Mouse (Mus musculus) G1E (cell line): ENCODE results near the gene Lsamp. TPM values are rescaled to one million over a fixed set of nuclear protein-coding genes. Genes with fewer than 3 reads are reported as not detected.

Source experiments
- ATAC-seq: 2 replicates; pipeline ENCODE4 v1.8.0; 2016; ENCODE audit warnings: mild to moderate bottlenecking; ENCODE audit not compliant: insufficient number of reproducible peaks, poor library complexity, low FRiP score, severe bottlenecking; ENCODE audit errors: extremely low read depth
- DNase-seq: peaks from one replicate; pipeline ENCODE4 v3.0.0; 2012; ENCODE audit warnings: low spot score
- H3K27me3 ChIP-seq: 2 replicates; pipeline ENCODE4 v1.6.1; 2012; ENCODE audit warnings: mild to moderate bottlenecking, low read length, inconsistent platforms; ENCODE audit not compliant: insufficient read depth
- H3K36me3 ChIP-seq: replicated peaks from 2 replicates; pipeline ENCODE3; 2012; ENCODE audit warnings: mild to moderate bottlenecking, inconsistent platforms
- H3K4me1 ChIP-seq: 2 replicates; pipeline ENCODE4 v1.6.1; 2012; ENCODE audit warnings: low read depth, low read length, inconsistent platforms, mixed read lengths; ENCODE audit not compliant: insufficient read depth
- H3K4me3 ChIP-seq: 2 replicates; pipeline ENCODE4 v1.5.1; 2012; ENCODE audit warnings: low read depth, mild to moderate bottlenecking, inconsistent platforms, low read length, moderate library complexity, mixed read lengths
- H3K9me3 ChIP-seq: replicated peaks from 2 replicates; pipeline ENCODE4 v1.6.1; 2012; ENCODE audit warnings: inconsistent platforms
- CTCF ChIP-seq: IDR thresholded peaks from 2 replicates; pipeline ENCODE4 v1.5.1; 2012; ENCODE audit warnings: low read depth, low read length, inconsistent platforms, mixed read lengths
- GATA1 ChIP-seq: IDR thresholded peaks from 2 replicates; pipeline ENCODE4 v1.6.1; 2012; ENCODE audit warnings: borderline replicate concordance, low read length, inconsistent platforms, mixed read lengths
- GATA2 ChIP-seq: IDR thresholded peaks from 2 replicates; pipeline ENCODE4 v1.6.1; 2012; ENCODE audit warnings: low read depth, low read length, inconsistent platforms, borderline replicate concordance
- POLR2AphosphoS5 ChIP-seq: IDR thresholded peaks from 2 replicates; pipeline ENCODE4 v1.6.1; 2012; ENCODE audit warnings: low read depth, low read length, inconsistent platforms; ENCODE audit not compliant: insufficient replicate concordance
- TAL1 ChIP-seq: conservative IDR thresholded peaks from 2 replicates; pipeline ENCODE4 v1.6.1; 2012; ENCODE audit warnings: low read depth, low read length, inconsistent platforms, mixed read lengths
- polyA plus RNA-seq: library from polyadenylated mRNA; stranded (reverse); fragments of >175 nt; gene quantifications from 2 replicates; pipeline ENCODE4 v1.2.3, GENCODE M21; 2012
- total RNA-seq, 2 experiments: library from RNA; stranded (forward) in 1 of 2; stranded (reverse) in 1 of 2; fragments of 200-1000 nt in 1 of 2; fragments of >200 nt in 1 of 2; fragmentation: Nextera tagmentation in 1 of 2; gene quantifications; 2 replicates each; pipeline ENCODE4 v1.2.3; 2014 to 2017

Gene Lsamp
- total and polyA plus RNA-seq, 3 experiments, result 0.49 TPM; not detected in 2

- no peaks in the 10 kb centered on the region for H3K4me1 ChIP-seq
- no peaks in the 10 kb centered on the region for H3K27me3 ChIP-seq
- DNase-seq, result no peak
- no peak for ATAC-seq
- no peaks in the 10 kb centered on the region for H3K36me3 ChIP-seq
- TF ChIP-seq TAL1, result no peak
- TF ChIP-seq POLR2AphosphoS5, result no peak
- TF ChIP-seq GATA2, result no peak
- TF ChIP-seq CTCF, result no peak
- TF ChIP-seq GATA1, result no peak
- H3K4me3 ChIP-seq, result no peak overlapping the region
- H3K9me3 ChIP-seq, result peaks cover 4% of the 10 kb centered on the region
These were observed 1904.5 kb downstream of the Lsamp start for GRCm38 (mm10) chr16:41888546-41889165.

GRCm38 (mm10) chr16:41900783-41901182 is 1916.6 kb downstream of the Lsamp start:
- no peak overlapping the region for H3K4me3 ChIP-seq
- ATAC-seq (no peak), DNase-seq (no peak)
- H3K27me3 ChIP-seq, result no peaks in the 10 kb centered on the region
- TF ChIP-seq GATA2 (no peak), GATA1 (no peak), TAL1 (no peak), CTCF (no peak), POLR2AphosphoS5 (no peak)
- no peaks in the 10 kb centered on the region for H3K4me1 ChIP-seq
- H3K36me3 ChIP-seq, result no peaks in the 10 kb centered on the region
- H3K9me3 ChIP-seq, result peaks cover 7% of the 10 kb centered on the region; the same call in 1 of the 2 replicates

- no peak for ATAC-seq
These were observed 1919.5 kb downstream of the Lsamp start for GRCm38 (mm10) chr16:41903654-41904053.

DNA sequence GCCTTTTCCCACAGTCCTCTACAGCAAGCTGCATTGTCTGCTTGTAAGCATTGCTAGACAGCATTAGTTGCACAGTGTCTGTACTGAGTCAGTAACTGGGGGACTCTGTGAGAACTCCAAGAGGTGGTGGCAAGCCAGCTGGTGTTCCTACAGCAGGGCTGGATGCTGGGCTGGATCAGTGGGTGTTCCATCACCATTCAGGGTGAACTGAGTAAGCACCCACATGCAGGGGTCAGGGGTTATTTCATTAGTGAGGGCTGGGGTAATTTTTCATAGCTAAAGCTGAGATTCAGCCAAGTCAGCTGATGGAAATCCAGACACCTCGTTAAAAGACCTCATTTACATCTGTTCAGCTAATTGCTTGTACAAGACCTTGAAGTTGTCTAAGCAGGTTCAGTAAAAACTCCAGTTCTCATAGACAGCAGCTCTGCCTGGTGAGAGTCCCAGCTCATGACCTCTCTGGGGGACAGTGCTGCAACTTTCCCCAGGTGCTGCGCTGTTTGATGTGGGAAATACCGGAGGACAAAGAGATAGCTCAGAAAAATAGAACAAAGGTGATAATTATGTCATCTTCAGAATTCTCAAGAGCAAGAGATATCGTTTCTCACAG is 1928.5 kb downstream of the Lsamp start:
- Histone ChIP-seq H3K27me3 (no peaks in the 10 kb centered on the region), H3K4me3 (no peak overlapping the region), H3K4me1 (no peaks in the 10 kb centered on the region), H3K9me3 (peaks cover 13% of the 10 kb centered on the region), H3K36me3 (no peaks in the 10 kb centered on the region)
- DNase-seq, result no peak
- TF ChIP-seq GATA2, result no peak
- no peak for TF ChIP-seq POLR2AphosphoS5
- TF ChIP-seq TAL1, result no peak
- TF ChIP-seq CTCF, result no peak
- no peak for TF ChIP-seq GATA1
- ATAC-seq, result no peak

More at GRCm38 (mm10) chr16:41903654-41904053, 1919.5 kb downstream of the Lsamp start:
- no peaks in the 10 kb centered on the region for H3K4me1 ChIP-seq
- no peak for TF ChIP-seq GATA1
- no peak for TF ChIP-seq GATA2
- no peak for TF ChIP-seq CTCF
- TF ChIP-seq POLR2AphosphoS5, result no peak
- no peak for TF ChIP-seq TAL1
- peaks cover 11% of the 10 kb centered on the region; the same call in 1 of the 2 replicates for H3K9me3 ChIP-seq
- no peak for DNase-seq
- H3K4me3 ChIP-seq, result no peak overlapping the region
- H3K36me3 ChIP-seq, result no peaks in the 10 kb centered on the region
- no peaks in the 10 kb centered on the region for H3K27me3 ChIP-seq

GRCm38 (mm10) chr16:41913346-41913745 is 1929.2 kb downstream of the Lsamp start:
- ATAC-seq, result no peak

GRCm38 (mm10) chr16:41916342-41916741 is 1932.2 kb downstream of the Lsamp start:
- Histone ChIP-seq H3K4me3 (no peak overlapping the region), H3K9me3 (peaks cover 9% of the 10 kb centered on the region; the same call in 1 of the 2 replicates), H3K27me3 (no peaks in the 10 kb centered on the region), H3K4me1 (no peaks in the 10 kb centered on the region), H3K36me3 (no peaks in the 10 kb centered on the region)
- TF ChIP-seq GATA1 (no peak), POLR2AphosphoS5 (no peak), GATA2 (no peak), TAL1 (no peak), CTCF (no peak)
- ATAC-seq (no peak), DNase-seq (no peak)

More at GRCm38 (mm10) chr16:41913346-41913745, 1929.2 kb downstream of the Lsamp start:
- Histone ChIP-seq H3K4me3 (no peak overlapping the region), H3K36me3 (no peaks in the 10 kb centered on the region), H3K27me3 (no peaks in the 10 kb centered on the region), H3K9me3 (peaks cover 9% of the 10 kb centered on the region; the same call in 1 of the 2 replicates), H3K4me1 (no peaks in the 10 kb centered on the region)
- no peak for DNase-seq
- TF ChIP-seq GATA2, result no peak
- no peak for TF ChIP-seq TAL1
- TF ChIP-seq GATA1, result no peak
